Mouse (Mus musculus): ENCODE data around the gene Cenpb.
A peak's percentile ranks its signal among the peaks of the same experiment; 100 is the strongest.
"Not testable (repeated sequence)": the region's sequence is repeated elsewhere in the genome, so short reads cannot be mapped to it uniquely, and the experiment has no call there.

Gene Cenpb

DNA sequence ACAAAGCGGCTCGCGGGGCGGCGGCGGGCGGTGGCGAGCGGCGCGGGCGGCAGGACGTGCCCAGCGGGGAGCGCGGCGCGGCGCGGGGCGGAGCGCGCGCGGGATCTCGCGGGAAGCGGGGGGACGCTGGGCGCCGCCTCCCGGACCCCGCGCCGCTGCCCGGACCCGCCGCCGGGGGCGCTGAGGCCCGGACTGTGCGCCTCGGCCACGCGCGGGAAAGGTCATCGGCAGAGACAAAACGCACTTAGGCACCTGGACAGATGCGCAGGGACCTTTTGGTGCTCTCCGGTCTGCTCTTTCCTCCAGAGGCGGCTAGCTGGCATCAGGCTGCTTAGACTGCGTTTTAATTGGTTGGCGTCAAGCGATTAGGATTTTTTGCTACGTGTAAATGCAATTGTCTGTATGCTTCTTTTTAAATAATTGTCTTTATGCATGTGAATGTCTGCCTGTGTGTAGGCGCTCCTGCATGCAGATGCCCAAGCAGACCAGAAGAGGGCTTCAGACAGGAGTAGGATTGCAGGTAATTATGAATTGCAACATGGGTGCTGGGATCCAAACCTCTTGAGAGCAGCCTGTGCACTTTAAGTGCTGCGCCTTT, at the start of gene Cenpb:
Cenpb (minus strand) TSS at position 78 of the 598 bp plus-strand sequence.
- DNase-seq (ENCODE audit: low spot score), result peak; percentile 90

- no peak for DNase-seq (ENCODE audit: low spot score)
These were observed 47.4 kb upstream of the Cenpb start for GRCm38 (mm10) chr2:131227243-131227642.

DNA sequence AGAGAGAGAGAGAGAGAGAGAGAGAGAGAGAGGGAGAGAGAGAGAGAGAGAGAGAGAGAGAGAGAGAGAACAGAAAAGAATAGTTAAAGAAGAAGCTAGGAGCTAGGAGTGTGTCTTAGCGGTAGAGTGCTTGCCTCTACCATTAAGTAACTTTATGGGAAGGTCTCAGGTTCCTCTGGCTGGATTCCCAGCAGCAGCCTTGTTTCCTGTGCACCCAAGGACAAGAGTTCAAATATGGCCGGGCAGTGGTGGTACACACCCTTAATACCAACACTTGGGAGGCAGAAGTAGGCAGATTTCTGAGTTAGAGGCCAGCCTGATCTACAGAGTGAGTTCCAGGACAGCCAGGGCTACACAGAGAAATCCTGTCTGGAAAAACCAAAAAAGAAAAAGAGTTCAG, 46.8 kb upstream of the Cenpb start:
- not testable (repeated sequence) for DNase-seq (ENCODE audit: low spot score)

GRCm38 (mm10) chr2:131225178-131225577, 45.3 kb upstream of the Cenpb start:
- DNase-seq (ENCODE audit: low spot score), result no peak

GRCm38 (mm10) chr2:131223569-131223968, 43.7 kb upstream of the Cenpb start:
- DNase-seq (ENCODE audit: low spot score), result no peak

GRCm38 (mm10) chr2:131222562-131222961, 42.7 kb upstream of the Cenpb start:
- DNase-seq (ENCODE audit: low spot score), result no peak

GRCm38 (mm10) chr2:131221853-131222515, 42.1 kb upstream of the Cenpb start:
- DNase-seq (ENCODE audit: low spot score), result no peak

DNA sequence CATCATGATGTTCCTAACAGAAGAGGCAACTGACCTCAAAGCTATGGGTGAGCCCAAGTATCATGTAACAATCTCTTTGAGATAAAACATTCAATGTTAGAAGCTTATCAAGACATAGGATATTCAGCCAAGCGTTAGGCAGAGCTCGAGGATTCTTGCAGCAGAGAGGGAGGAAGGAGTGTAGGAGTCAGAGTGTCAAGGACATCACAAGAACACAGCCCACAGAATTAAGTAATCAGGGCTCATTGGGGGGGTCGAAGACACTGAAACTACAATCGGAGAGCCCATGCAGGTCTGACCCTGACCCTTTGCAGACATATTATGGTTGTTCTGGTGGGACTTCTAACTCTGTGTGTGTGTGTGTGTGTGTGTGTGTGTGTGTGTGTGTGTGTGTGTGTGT, 40.2 kb upstream of the Cenpb start:
- DNase-seq (ENCODE audit: low spot score), result no peak

GRCm38 (mm10) chr2:131215941-131216858, 36.3 kb upstream of the Cenpb start:
- DNase-seq (ENCODE audit: low spot score), result no peak

GRCm38 (mm10) chr2:131213773-131214172, 33.9 kb upstream of the Cenpb start:
- DNase-seq (ENCODE audit: low spot score), result no peak

- no peak for DNase-seq (ENCODE audit: low spot score)
These were observed 31.3 kb upstream of the Cenpb start for GRCm38 (mm10) chr2:131211026-131211615.

DNA sequence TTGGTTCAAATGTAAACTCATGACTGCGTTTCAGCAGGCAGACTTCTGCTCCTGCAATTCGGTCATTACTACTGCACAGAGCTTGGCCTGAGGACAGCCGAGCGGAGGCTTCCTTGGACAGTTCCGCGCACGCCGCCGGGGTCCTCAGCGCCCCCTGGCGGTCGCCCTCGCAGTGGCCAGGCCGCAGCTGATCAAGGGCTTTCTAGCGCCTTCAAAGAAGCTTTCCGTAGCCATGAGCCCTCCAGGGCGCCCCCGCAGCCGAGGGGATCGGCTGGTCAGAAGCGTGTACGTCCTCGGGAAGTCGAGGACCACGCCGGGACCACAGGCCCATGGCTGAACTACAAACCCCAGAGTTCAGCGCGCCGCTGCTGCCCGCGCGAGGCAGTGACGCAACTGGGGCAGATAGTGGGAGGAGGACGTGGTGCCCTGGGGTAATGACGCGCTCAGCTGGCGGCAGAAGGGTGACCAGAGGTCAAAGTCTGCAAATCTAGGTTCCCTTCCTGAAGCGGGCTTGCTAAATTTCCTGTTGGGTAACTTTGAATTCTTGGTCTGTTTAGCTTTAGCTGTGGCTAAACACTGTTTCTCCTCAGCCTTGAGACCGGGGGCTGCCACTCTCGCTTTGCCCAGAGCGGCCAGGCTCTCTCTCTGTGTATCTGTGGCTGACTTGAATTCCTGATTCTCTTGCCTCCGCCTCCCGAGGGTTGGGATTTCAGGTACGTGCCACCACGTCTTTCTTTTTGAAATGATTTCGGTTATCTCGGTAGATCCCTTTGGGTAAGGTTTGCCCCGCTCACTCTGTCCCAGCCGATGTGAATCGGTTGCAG, 30.3 kb upstream of the Cenpb start:
- DNase-seq (ENCODE audit: low spot score), result peak; percentile 92

DNA sequence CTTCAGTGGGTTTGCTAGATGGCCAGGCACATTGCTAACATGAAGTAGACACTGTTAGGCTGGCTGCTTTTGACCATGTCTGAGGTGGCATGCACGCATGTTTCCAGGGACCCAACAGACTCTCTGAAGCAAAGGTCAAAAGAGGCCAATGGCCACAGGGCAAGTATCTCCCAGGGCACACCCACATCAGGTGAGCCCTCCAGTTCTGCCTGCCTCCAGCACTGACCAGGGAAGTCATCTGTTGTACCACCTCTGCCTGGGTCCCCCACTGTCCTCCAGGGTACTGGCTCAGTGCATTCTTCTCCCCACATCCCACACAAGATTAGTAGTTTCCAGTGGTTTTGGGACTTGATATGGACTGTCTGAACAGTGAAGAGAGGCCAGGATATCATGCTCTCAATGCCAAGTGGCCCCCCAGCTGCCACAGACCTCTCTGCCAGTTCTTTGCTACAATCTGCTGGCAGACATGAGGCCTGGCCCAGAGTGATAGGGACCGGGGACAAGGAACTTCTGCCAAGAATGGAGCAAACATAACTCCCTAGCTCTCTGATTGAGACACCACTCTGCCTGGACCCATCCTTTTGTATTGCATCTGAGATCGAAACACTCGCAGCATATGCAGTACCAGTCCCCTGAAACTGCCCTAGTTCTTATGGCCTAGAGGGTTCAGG, 29.4 kb upstream of the Cenpb start:
- DNase-seq (ENCODE audit: low spot score), result no peak

DNA sequence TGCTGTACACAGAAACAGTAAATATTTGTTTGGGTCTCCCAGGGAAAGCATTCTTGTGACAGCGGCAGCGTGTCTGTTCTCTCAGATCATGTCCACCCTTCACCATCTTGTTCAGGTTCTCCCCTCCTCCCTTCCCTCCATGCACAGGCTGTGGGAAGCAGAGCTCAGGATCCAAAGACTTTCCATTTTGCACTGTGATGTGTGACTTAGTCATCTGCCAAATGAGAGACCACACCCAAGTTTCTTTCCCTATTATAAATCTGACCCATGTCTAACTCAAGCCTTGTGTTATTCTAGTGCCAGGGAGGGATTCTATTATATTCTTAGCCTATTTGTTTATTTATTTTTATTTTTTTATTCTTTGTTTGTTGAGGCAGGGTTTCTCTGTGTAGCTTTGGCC, 28.5 kb upstream of the Cenpb start:
- DNase-seq (ENCODE audit: low spot score), result no peak

GRCm38 (mm10) chr2:131206778-131207177, 26.9 kb upstream of the Cenpb start, which contains the start of gene Ap5s1:
Gene Ap5s1, plus strand, starts transcription at chr2:131207078.
- DNase-seq (ENCODE audit: low spot score), result no peak

DNA sequence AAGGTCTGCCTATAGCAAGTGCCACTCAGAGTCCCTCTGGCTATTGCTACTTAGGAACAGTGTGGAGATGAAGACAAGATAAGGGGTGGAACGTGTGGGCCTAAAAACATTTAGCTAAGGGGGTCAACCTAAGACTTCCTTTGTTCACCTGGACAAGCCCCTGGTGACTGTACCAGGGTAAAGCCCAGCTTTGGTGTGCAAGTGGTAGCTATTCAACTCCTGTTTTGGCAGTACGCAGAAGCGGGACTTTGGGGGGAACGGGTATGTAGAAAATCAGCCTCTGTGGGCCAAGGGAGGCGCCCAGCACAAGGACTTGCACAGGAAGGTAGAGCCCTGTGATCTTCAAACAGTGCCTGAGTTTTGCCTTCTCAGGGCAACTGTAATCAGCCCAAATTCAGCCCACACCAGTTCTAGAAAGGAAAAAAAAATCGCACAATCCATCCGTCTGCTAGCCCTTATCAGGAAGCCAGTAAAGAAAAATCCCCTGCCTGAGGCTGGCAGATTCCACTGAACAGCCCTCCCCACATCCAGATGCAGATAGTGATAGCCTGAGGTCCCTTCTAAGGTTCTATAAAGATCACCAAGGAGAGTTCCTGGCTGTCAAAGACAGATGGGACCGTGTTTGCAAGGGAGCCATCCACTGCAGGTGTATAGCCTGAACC, 25.8 kb upstream of the Cenpb start:
- no peak for DNase-seq (ENCODE audit: low spot score)

- peak; percentile 92 for DNase-seq (ENCODE audit: low spot score)
These were observed 24.6 kb upstream of the Cenpb start for GRCm38 (mm10) chr2:131204410-131204981.

GRCm38 (mm10) chr2:131203816-131204409, 24.0 kb upstream of the Cenpb start:
- DNase-seq (ENCODE audit: low spot score), result peak; percentile 19

GRCm38 (mm10) chr2:131201262-131201661, 21.4 kb upstream of the Cenpb start:
- no peak for DNase-seq (ENCODE audit: low spot score)

GRCm38 (mm10) chr2:131200710-131201109, 20.8 kb upstream of the Cenpb start:
- DNase-seq (ENCODE audit: low spot score), result no peak
